Mouse (Mus musculus) testis, adult 2 months (tissue): ENCODE results near the gene Cept1.

ENCODE experiments used
- CTCF ChIP-seq: fragments of 200-500 bp; IDR thresholded peaks from 2 replicates; pipeline ENCODE4 v1.5.1; 2012; ENCODE audit warnings: low read depth, mild to moderate bottlenecking, inconsistent platforms, low read length, moderate library complexity; ENCODE audit not compliant: control insufficient read depth, insufficient read depth, insufficient replicate concordance
- POLR2A ChIP-seq: fragments of 200-500 bp; IDR thresholded peaks from 2 replicates; pipeline ENCODE4 v1.6.1; 2012; ENCODE audit warnings: low read depth, mild to moderate bottlenecking, inconsistent platforms, low read length, moderate library complexity; ENCODE audit not compliant: control insufficient read depth

DNA sequence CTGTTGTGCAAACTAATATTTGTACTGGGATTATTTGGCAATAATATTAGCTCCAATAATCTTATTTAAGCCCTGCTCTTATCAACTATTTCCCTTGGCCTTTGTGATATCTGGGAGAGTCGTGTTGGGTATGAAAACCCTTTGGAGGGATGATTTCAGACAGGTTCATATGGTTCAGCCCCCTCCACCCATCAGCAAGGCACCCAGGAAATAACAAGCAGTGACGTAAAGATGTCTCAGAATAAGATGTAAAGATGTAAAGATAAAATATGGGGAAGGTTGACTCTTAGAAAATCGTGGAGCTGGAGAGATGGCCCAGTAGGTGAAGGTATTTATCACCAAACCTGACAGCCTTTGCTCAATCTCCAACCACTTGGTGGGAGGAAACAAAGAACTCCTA, 85.1 kb downstream of the Cept1 start:
- no peak for TF ChIP-seq POLR2A
- TF ChIP-seq CTCF: no peak
